Mouse (Mus musculus) MEL (cell line): ENCODE measurements at regions not wholly inside any gene's neighbourhood (a gene's known extent, or its start where the extent isn't known, plus 50 kb on each side); places are given as distances from the start of the nearest gene placed in this dataset.

Experiments
- CHD2 ChIP-seq: IDR thresholded peaks from 2 replicates; pipeline ENCODE4 v1.6.1; 2011; ENCODE audit warnings: low read length, improper control_type of control experiment
- CTCF ChIP-seq, 3 experiments: IDR thresholded peaks in 2 of 3; conservative IDR thresholded peaks in 1 of 3; 2 replicates each; pipeline ENCODE4 v1.5.1; 2011 to 2012; ENCODE audit warnings: low read length in 3 of 3, low read depth in 2 of 3, mild to moderate bottlenecking in 2 of 3, improper control_type of control experiment in 1 of 3, inconsistent platforms in 1 of 3, mixed read lengths in 1 of 3, moderate library complexity in 1 of 3; ENCODE audit not compliant: control insufficient read depth in 1 of 3, insufficient read depth in 1 of 3, poor library complexity in 1 of 3, severe bottlenecking in 1 of 3
- EP300 ChIP-seq, 2 experiments: IDR thresholded peaks; 2 replicates each; pipeline ENCODE4 v1.6.1; 2011; ENCODE audit warnings: improper control_type of control experiment in 2 of 2, low read length in 2 of 2, low read depth in 1 of 2, mild to moderate bottlenecking in 1 of 2
- ETS1 ChIP-seq: IDR thresholded peaks from 2 replicates; pipeline ENCODE4 v1.6.1; 2012; ENCODE audit warnings: low read depth, mild to moderate bottlenecking, inconsistent platforms, low read length, improper control_type of control experiment, moderate library complexity
- KAT2A ChIP-seq: conservative IDR thresholded peaks from 2 replicates; pipeline ENCODE4 v1.6.1; 2012; ENCODE audit warnings: low read depth, low read length, improper control_type of control experiment, inconsistent platforms
- MAX ChIP-seq: IDR thresholded peaks from 2 replicates; pipeline ENCODE4 v1.6.1; 2011; ENCODE audit warnings: low read length, improper control_type of control experiment
- MYC ChIP-seq: IDR thresholded peaks from 2 replicates; pipeline ENCODE4 v1.6.1; 2011; ENCODE audit warnings: low read depth, mild to moderate bottlenecking, low read length, improper control_type of control experiment, moderate library complexity
- RAD21 ChIP-seq: IDR thresholded peaks from 2 replicates; pipeline ENCODE4 v1.6.1; 2011; ENCODE audit warnings: mild to moderate bottlenecking, low read depth, low read length, improper control_type of control experiment
- TCF12 ChIP-seq: IDR thresholded peaks from 2 replicates; pipeline ENCODE4 v1.6.1; 2014; ENCODE audit warnings: low read depth, mild to moderate bottlenecking, inconsistent platforms, low read length, improper control_type of control experiment, moderate library complexity

GRCm38 (mm10) chr9:61199077-61199753 is 173.0 kb upstream of the Tle3 start:
- TF ChIP-seq MAX (no peak), EP300 (IDR thresholded peaks at IDR 0.05; ENCODE audit: low read depth in 1 of 2, low read length in 2 of 2) (no peak), MYC (no peak), CTCF (IDR thresholded peaks at IDR 0.05 in 2 of 3, conservative IDR thresholded peaks at IDR 0.05 in 1 of 3; ENCODE audit: control insufficient read depth in 1 of 3, insufficient read depth in 1 of 3, low read depth in 2 of 3, low read length in 3 of 3, poor library complexity in 1 of 3, severe bottlenecking in 1 of 3) (no peak), KAT2A (no peak), RAD21 (no peak), CHD2 (no peak), ETS1 (no peak), TCF12 (no peak)
